Mouse (Mus musculus) T-helper 1 cell (primary cell): ENCODE data around the gene Cdkn1a.

ENCODE experiments used
- in situ Hi-C: fragments of 300-600 bp; cut with MboI, MseI; formaldehyde crosslinking; loops from one replicate; pipeline ENCODE4 v1.15.1; 2025; ENCODE audit warnings: high pct_unique_total_duplicates

Gene Cdkn1a

GRCm38 (mm10) chr17:29081618-29082381 is 9.0 kb upstream of the Cdkn1a start:
- in situ Hi-C loops = no loop called here

DNA sequence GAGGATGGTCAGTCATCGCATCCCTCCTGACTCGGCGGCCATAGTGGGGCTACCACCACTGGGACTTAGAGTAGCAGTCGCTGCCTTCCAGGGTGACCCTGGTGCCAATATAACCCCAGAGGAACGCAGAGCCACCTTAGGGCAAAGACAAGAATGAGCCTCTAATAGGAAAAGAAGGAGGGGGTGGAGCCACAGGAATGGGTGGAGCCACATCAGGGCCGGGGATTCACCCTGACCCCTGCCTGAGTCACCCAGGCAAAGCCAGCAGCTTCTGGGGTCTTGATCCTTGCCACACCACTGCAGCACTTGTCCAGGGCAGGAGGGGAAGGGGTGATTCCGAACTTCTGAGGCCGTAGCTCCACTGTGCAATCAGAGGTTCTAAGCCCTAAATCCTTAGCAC is 7.2 kb upstream of the Cdkn1a start:
- in situ Hi-C loops = no loop called here

- in situ Hi-C loops = no loop called here
These were observed 6.1 kb upstream of the Cdkn1a start for GRCm38 (mm10) chr17:29084656-29085055.

DNA sequence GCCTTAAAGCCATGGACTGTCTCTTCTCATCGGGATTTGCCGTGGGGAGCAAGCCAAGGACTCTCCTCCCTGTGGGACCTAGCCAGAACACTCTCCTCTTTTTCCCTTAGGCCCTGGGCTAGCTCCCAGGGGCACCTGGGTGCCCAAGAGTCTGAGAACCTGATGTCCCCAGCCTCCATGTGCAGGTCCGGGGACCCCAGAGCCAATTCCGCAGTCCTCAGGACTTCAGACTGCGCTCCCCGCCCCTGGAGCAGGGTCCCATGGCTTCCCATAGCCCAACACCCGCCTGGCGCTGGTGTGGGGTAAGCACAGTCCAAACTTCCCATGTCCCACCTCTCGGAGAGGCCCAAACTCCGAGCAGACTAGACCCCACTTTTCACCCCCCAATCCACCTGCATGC is 5.5 kb upstream of the Cdkn1a start:
- in situ Hi-C loops = no loop called here

DNA sequence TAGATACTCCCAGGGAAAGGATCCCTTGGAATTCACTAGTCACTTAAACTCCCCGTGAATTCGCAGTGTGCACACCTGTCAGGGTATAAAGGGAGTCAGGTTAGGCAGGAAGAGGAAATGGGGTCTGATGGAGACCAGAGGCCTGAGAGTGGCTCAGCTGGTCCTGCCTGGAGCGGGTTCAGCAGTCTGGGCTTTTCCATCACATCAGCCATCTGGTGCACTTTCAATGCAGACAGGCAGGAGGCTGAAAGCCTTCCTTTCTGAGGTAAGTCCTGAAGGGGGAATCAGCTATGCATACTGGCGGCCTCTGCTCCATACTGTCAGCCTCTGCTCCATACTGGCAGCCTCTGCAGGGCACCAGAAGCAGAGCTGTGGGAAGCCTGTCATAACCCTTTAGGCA is 3.9 kb upstream of the Cdkn1a start:
- in situ Hi-C loops = no loop called here

DNA sequence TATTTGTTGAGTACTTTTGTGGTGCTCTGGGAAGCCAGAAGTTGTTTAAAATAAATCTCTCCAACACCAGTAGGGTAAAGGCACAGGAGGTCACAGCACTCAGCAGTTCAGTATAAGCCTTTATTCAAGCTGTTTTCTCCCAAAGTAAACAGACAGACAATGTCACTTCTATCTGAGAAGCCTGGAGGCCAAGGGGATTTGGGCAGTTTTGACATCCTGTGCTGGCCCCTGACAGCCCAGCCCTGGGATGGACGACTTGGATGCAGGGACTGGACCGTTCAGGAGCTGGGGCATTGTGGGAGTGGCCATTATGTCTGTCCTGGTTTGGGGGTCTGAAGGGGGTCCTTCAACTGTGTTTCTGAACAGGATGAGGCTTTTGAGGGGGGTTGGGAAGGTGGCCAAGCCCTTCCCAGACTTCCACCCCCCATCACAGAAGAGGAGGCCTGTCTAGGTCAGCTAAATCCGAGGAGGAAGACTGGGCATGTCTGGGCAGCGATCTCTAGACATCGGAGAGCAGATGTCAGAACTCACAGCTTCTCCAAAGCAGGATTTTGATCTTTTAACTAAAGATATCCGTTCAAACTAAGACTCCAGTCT is 670 bp downstream of the Cdkn1a start:
- in situ Hi-C loops = loop anchor here (5.0 kb wide), 1 partner anchor 39 kb away; no protein-coding TSS in a partner anchor

DNA sequence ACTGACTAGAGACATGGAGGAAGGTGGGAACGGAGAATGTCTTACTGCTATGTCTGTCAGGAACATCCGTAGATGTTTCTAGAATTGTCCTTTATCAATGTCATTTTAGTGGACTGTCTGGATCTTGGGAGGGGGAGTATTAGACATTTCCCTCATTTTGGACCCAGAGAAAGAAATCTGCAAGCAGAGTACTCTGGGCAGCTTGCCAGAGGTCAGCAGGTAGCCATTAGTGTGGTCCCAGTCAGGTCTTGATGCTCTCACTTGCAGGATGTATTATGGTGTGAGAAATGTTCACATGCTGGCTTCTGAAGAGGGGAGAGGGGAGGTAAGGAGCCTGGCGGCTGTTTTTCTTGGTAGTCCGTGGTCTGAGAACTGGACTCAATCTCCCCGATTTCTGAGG is 1.7 kb downstream of the Cdkn1a start:
- in situ Hi-C loops = loop anchor here (5.0 kb wide), 1 partner anchor 40 kb away; no protein-coding TSS in a partner anchor

DNA sequence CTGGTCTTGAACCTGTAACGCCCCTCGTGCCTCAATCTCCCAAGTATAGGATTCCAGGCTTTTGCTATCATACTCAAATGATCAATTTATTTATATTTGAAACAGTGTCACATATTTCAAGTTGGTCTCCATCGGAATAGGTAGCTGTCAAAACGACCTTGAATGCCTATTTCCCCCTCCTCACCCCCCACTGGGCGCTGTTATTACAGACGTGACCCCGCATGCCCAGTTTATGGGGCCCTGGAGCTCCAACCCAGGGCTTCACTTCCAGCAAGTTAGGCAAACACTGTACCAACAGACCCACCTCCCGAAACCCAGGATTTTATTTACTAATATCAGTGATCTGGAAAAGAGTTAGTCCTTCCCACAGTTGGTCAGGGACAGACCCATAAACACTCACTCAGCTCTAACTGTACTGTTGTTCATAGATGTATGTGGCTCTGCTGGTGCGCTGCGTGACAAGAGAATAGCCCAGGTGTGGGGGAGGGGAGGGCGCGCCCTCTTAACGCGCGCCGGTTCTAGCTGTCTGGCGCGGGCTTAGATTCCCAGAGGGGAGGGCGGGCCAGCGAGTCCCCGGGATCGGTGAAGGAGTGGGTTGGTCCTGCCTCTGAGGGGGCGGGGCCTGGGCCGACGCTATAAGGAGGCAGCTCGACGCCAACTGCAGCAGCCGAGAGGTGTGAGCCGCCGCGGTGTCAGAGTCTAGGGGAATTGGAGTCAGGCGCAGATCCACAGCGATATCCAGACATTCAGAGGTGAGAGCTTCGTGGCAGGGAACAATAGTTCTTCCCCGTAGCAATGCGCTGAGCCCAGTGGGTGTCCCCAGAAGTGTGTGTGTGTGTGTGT is 2.6 kb downstream of the Cdkn1a start:
- in situ Hi-C loops = loop anchor here (5.0 kb wide), 1 partner anchor 41 kb away; no protein-coding TSS in a partner anchor

- in situ Hi-C loops = loop anchor here (5.0 kb wide), 1 partner anchor 42 kb away; no protein-coding TSS in a partner anchor
These were observed 3.2 kb downstream of the Cdkn1a start for GRCm38 (mm10) chr17:29093961-29094309.

DNA sequence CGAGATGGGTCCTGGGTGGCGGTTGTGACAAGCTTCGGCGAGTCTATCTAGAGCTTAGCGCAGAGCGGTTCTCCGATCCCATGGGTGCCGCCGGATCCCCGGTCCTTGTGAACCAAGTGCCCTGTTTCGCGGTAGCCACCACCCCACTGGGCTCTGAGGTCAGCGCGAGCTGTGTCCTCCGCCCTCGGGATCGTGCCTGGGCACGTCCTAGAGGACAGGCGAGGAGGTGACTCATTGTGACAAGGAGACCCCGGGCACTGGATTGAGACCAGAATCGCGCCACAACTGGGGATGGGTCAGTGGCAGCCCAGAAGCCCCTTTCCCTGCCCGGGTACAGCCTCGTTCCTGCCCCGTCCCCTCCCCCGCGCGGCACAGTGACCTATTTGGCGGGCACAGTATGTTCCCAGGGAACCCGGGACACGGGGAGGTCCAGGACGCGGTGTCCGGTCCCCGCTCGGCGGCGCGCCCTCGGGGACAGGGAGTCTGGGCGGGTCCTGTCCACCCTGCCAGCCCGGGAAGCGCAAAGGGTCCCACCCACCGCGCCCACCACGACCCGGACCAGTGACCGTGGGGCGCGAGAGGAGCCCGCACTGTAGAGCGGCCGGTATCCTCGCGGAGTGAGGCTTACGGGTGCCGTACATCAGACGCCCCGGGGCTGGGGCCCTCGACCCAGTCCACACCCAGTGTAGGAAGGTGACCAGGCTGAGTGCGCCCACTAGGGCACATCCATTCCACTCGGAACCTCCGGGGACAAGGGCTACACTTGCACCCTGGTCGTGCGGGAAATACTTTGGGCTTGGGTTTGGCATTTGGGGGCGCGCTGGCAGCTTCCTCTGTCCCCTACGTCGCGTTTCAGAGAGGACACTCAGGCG is 3.8 kb downstream of the Cdkn1a start:
- in situ Hi-C loops = loop anchor here (5.0 kb wide), 1 partner anchor 42 kb away; no protein-coding TSS in a partner anchor

- in situ Hi-C loops = no loop called here
These were observed 4.5 kb downstream of the Cdkn1a start for GRCm38 (mm10) chr17:29095201-29095733.

DNA sequence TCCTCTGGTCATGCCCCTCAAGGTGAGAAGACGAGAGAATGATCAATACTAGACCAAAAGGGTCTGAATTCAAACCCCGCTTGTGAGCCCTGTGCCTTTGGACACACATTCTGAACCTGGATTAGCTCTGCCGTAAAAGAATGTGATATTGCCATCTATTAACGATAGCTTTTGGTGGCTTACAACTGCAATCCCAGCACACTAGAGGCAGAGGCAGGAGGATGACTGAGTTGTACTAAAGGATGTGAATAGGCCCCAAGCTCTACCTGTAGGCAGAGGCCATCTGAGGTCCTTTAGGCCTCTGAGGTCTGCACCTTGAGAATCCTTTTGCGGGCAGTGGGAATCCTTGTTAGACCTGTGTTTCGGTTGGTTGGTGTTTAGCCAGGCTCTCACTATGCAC is 5.5 kb downstream of the Cdkn1a start:
- in situ Hi-C loops = no loop called here

GRCm38 (mm10) chr17:29096851-29097561 is 6.2 kb downstream of the Cdkn1a start:
- in situ Hi-C loops = no loop called here

GRCm38 (mm10) chr17:29098291-29098690 is 7.5 kb downstream of the Cdkn1a start:
- in situ Hi-C loops = no loop called here

- in situ Hi-C loops = no loop called here
These were observed 8.3 kb downstream of the Cdkn1a start for GRCm38 (mm10) chr17:29099076-29099475.

DNA sequence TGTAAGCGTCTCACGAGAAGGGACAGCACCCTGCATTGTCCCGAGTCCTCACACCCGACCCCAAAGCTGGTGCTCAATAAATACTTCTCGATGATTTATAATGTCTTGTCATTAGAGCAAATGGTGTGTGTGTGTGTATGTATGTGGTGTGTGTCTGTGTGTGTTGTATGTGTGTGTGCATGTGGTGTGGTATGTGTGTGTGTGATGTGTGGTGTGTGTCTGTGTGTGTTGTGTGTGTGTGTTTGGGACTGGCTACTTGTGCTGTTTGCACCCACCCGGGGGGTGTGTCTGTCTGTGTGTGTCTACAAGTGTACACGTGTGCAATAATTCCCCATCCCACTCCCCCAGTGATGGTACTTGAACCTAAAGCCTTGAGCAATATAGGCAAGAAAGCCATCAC is 9.9 kb downstream of the Cdkn1a start:
- in situ Hi-C loops = no loop called here

DNA sequence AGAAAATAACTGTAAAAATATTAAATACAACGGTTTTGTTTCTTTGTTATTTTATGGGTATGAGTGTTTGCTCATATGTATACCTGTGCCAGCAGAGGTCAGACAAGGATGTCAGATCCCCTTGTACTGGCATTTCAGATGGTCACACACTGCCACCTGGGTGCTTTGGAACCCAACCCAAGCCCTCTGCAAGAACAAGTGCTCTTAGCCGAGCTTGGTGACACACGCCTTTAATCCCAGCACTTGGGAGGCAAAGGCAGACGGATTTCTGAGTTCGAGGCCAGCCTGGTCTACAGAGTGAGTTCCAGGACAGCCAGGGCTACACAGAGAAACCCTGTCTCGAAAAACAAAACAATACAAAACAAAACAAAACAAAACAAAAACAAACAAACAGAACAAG is 19.6 kb downstream of the Cdkn1a start:
- in situ Hi-C loops = loop anchor here (5.0 kb wide), 1 partner anchor 117 kb away; no protein-coding TSS in a partner anchor

DNA sequence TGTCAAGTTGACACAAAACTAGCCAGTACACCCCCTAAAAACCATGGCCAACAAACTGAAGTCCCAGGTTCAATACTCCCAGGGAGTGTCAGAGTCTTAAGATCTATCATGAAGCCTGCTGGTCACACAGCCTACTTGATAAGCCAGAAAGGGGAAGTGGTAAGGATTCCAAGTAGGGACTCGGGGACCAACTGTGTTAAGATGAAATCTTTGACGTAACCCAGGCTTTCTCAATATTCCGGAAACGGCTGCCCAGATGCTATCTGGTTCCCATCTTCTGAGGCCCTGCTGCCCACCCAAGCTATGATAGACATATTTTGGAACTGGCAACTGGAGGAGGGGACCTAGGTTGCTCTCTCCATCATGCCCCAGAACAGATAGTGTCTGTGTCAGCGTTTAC is 20.6 kb downstream of the Cdkn1a start:
- in situ Hi-C loops = loop anchor here (5.0 kb wide), 1 partner anchor 116 kb away; no protein-coding TSS in a partner anchor

GRCm38 (mm10) chr17:29113591-29114352 is 23.0 kb downstream of the Cdkn1a start, which contains the start of gene Rab44:
Gene Rab44 (plus strand): TSS chr17:29114145.
- in situ Hi-C loops = loop anchor here (5.0 kb wide), 1 partner anchor 114 kb away; no protein-coding TSS in a partner anchor
